Mouse (Mus musculus) limb, embryonic 14.5 days (tissue): Measurements from ENCODE around the gene Mllt6. TPM values are rescaled to one million over a fixed set of nuclear protein-coding genes. Genes with fewer than 3 reads are reported as not detected.

Experiments
- ATAC-seq: fragments of 200-750 bp; cut with Nextera tagmentation; 2 replicates; pipeline ENCODE4 v1.8.0; 2017; ENCODE audit warnings: low read depth, moderate number of reproducible peaks, moderate TSS enrichment; ENCODE audit not compliant: low FRiP score
- DNase-seq: peaks from one replicate; pipeline ENCODE4 v3.0.0-alpha.2; 2015; ENCODE audit warnings: low spot score
- H3K27ac ChIP-seq: fragments of 300-500 bp; sonication (generic); replicated peaks from 2 replicates; pipeline ENCODE4 v1.5.1; 2014; ENCODE audit warnings: low read depth, mild to moderate bottlenecking, low read length, moderate library complexity, mixed read lengths
- H3K27me3 ChIP-seq: fragments of 300-500 bp; sonication (generic); 2 replicates; pipeline ENCODE4 v1.6.1; 2014; ENCODE audit warnings: low read length, mixed read lengths; ENCODE audit not compliant: control insufficient read depth, insufficient read depth
- H3K36me3 ChIP-seq: fragments of 300-500 bp; sonication (generic); 2 replicates; pipeline ENCODE4 v1.6.1; 2014; ENCODE audit warnings: mild to moderate bottlenecking, low read length, moderate library complexity, mixed read lengths; ENCODE audit not compliant: control insufficient read depth, insufficient read depth
- H3K4me1 ChIP-seq: fragments of 300-500 bp; sonication (generic); 2 replicates; pipeline ENCODE4 v1.6.1; 2014; ENCODE audit warnings: antibody characterized with exemption, low read length, mixed read lengths; ENCODE audit not compliant: control insufficient read depth, insufficient read depth
- H3K4me2 ChIP-seq: fragments of 300-500 bp; sonication (generic); replicated peaks from 2 replicates; pipeline ENCODE4 v1.6.1; 2014; ENCODE audit warnings: low read depth, mild to moderate bottlenecking, low read length, moderate library complexity; ENCODE audit not compliant: severe bottlenecking
- H3K4me3 ChIP-seq: fragments of 300-500 bp; sonication (generic); replicated peaks from 2 replicates; pipeline ENCODE4 v1.5.1; 2014; ENCODE audit warnings: low read length
- H3K9ac ChIP-seq: fragments of 300-500 bp; sonication (generic); 2 replicates; pipeline ENCODE4 v1.6.1; 2014; ENCODE audit warnings: mild to moderate bottlenecking, low read depth, low read length, moderate library complexity; ENCODE audit not compliant: severe bottlenecking
- H3K9me3 ChIP-seq: fragments of 300-500 bp; sonication (generic); 2 replicates; pipeline ENCODE4 v1.6.1; 2016; ENCODE audit warnings: low read length; ENCODE audit not compliant: control insufficient read depth
- POLR2A ChIP-seq: fragments of 200-500 bp; IDR thresholded peaks from 2 replicates; pipeline ENCODE4 v1.8.0; 2012; ENCODE audit warnings: inconsistent platforms, mild to moderate bottlenecking, moderate library complexity, borderline replicate concordance; ENCODE audit not compliant: insufficient read depth, insufficient read length; ENCODE audit errors: extremely low read depth
- WGBS: fragments of 180-500 bp; shearing (Covaris S2); extraction: QIAGEN DNeasy Blood & Tissue Kit; methylation state at CpG from one replicate; pipeline ENCODE4 v1.1.7; 2014; 5-methylcytosine and 5-hydroxymethylcytosine counted together
- polyA plus RNA-seq, 2 experiments: library from polyadenylated mRNA; depleted of rRNA in 1 of 2; stranded (reverse) in 1 of 2; unstranded in 1 of 2; fragments of >200 nt; fragmentation: Nextera tagmentation in 1 of 2; extraction: Ambion mirVana in 1 of 2; gene quantifications; 2 replicates each; pipeline versions ENCODE4 v1.2.1 to v1.2.3; 2012 to 2014

Mllt6 gene
- polyA plus RNA-seq, 2 experiments: 4.9 to 28.6 TPM

- DNase-seq (peak; percentile 52), ATAC-seq (0 out of 2 replicates have a peak, but pooled peaks have one; percentile 11)
- Histone ChIP-seq H3K9me3 (no peaks in the 10 kb centered on the region), H3K4me2 (peak overlapping the region; percentile 63), H3K9ac (peak overlapping the region; percentile 85), H3K4me1 (peaks cover 27% of the 10 kb centered on the region), H3K4me3 (peak overlapping the region; percentile 85), H3K36me3 (peaks cover 33% of the 10 kb centered on the region), H3K27ac (peak overlapping the region; percentile 71), H3K27me3 (peaks cover 17% of the 10 kb centered on the region)
- TF ChIP-seq POLR2A: no peak
- 0% methylated on average over 27 of the region's 57 CpGs for WGBS
Observed at GRCm38 (mm10) chr11:97663528-97664338, 519 bp downstream of the Mllt6 start.

- H3K4me1 ChIP-seq: peaks cover 24% of the 10 kb centered on the region
- no peak for ATAC-seq
- WGBS: 0% methylated on average over 6 of the region's 8 CpGs
Observed at GRCm38 (mm10) chr11:97664339-97664665, 1.1 kb downstream of the Mllt6 start.

GRCm38 (mm10) chr11:97664771-97665240, 1.6 kb downstream of the Mllt6 start:
- peak overlapping the region; percentile 17; the same call in 1 of the 2 replicates for H3K9ac ChIP-seq
- H3K27me3 ChIP-seq: peaks cover 17% of the 10 kb centered on the region
- peaks cover 22% of the 10 kb centered on the region for H3K4me1 ChIP-seq
- no peak for ATAC-seq
- peaks cover 44% of the 10 kb centered on the region for H3K36me3 ChIP-seq
- H3K9me3 ChIP-seq: no peaks in the 10 kb centered on the region
- H3K4me3 ChIP-seq: peak overlapping the region; percentile 85
- no peak for TF ChIP-seq POLR2A
- H3K27ac ChIP-seq: 0 out of 2 replicates have a peak overlapping the region, but pooled peaks have one; percentile 19
- 23% methylated on average over 6 of the region's 6 CpGs for WGBS
- H3K4me2 ChIP-seq: peak overlapping the region; percentile 63
- DNase-seq: no peak

More at GRCm38 (mm10) chr11:97664339-97664665, 1.1 kb downstream of the Mllt6 start:
- peak overlapping the region; percentile 85 for H3K9ac ChIP-seq
- peak overlapping the region; percentile 63 for H3K4me2 ChIP-seq
- TF ChIP-seq POLR2A: no peak
- H3K36me3 ChIP-seq: peaks cover 39% of the 10 kb centered on the region
- no peak overlapping the region for H3K27ac ChIP-seq
- peaks cover 17% of the 10 kb centered on the region for H3K27me3 ChIP-seq
- H3K4me3 ChIP-seq: peak overlapping the region; percentile 85
- no peak for DNase-seq
- H3K9me3 ChIP-seq: no peaks in the 10 kb centered on the region

DNA sequence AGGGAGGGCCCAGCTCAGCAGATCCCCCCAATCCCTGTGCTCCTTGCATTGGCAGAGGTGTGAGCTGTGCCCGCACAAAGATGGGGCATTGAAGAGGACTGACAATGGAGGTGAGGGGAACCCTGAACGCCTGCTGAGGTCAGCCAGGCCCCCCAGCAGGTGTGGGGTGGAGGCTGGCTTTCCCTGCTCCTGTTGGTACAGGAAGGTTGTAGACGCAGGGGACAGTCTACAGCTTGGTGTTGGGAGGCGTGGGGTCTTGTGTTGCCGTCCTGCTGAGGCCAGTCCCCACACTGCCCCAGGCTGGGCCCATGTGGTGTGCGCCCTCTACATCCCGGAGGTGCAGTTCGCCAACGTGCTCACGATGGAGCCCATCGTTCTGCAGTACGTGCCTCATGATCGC, 2.2 kb downstream of the Mllt6 start:
- WGBS: 88% methylated on average over 13 of the region's 13 CpGs
- no peak for DNase-seq
- Histone ChIP-seq H3K9me3 (no peaks in the 10 kb centered on the region), H3K9ac (no peak overlapping the region), H3K36me3 (peaks cover 50% of the 10 kb centered on the region), H3K27me3 (peaks cover 17% of the 10 kb centered on the region), H3K4me2 (no peak overlapping the region), H3K4me1 (peaks cover 22% of the 10 kb centered on the region), H3K27ac (no peak overlapping the region), H3K4me3 (no peak overlapping the region)
- no peak for ATAC-seq
- TF ChIP-seq POLR2A: no peak

- Histone ChIP-seq H3K9me3 (no peaks in the 10 kb centered on the region), H3K36me3 (peaks cover 58% of the 10 kb centered on the region), H3K4me1 (peaks cover 16% of the 10 kb centered on the region), H3K9ac (no peak overlapping the region), H3K27me3 (peaks cover 10% of the 10 kb centered on the region), H3K4me3 (no peak overlapping the region), H3K27ac (no peak overlapping the region), H3K4me2 (no peak overlapping the region)
- no peak for DNase-seq
- 95% methylated on average over 7 of the region's 7 CpGs for WGBS
- TF ChIP-seq POLR2A: no peak
- no peak for ATAC-seq
Observed at GRCm38 (mm10) chr11:97666221-97666620, 3.0 kb downstream of the Mllt6 start.
